Mouse (Mus musculus) heart, adult 2 months (tissue): ENCODE data around the gene Bach2.

Experiments used
- CTCF ChIP-seq: fragments of 200-600 bp; IDR thresholded peaks from 2 replicates; pipeline ENCODE4 v1.8.1; 2022; ENCODE audit warnings: antibody characterized with exemption, mild to moderate bottlenecking, moderate library complexity
- EP300 ChIP-seq: fragments of 200-500 bp; IDR thresholded peaks from 2 replicates; pipeline ENCODE4 v1.6.1; 2011; ENCODE audit warnings: low read depth, low read length, control low read depth; ENCODE audit not compliant: insufficient read depth
- POLR2A ChIP-seq: fragments of 200-500 bp; IDR thresholded peaks from 2 replicates; pipeline ENCODE4 v1.6.1; 2011; ENCODE audit warnings: mild to moderate bottlenecking, low read depth, low read length, control low read depth; ENCODE audit not compliant: insufficient read depth

DNA sequence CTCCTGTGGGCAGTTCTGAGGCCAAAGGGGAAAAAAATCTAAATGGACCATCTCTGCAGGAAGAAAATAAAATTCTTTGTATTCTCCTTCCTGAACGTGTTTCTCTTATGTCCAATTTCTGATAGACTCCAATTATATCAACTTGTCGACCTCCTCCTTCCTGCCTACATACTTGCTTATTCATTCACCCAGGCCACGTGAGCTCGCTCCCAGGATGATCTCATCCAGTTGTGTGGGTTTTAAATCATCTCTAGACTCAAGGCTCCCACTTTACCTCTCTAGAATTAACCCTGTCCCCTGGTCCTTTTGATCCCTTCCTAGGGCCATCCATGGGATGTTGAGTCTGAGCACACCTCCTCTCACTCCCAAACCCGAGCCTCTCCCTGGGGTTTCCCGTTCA, 225.9 kb downstream of the Bach2 start:
- TF ChIP-seq EP300, result no peak
- TF ChIP-seq CTCF, result no peak
- TF ChIP-seq POLR2A, result no peak
